Mouse (Mus musculus) monocyte, adult 2 months (primary cell): Measurements from ENCODE around the gene Olfr1225.
"Not testable (repeated sequence)": the region's sequence is repeated elsewhere in the genome, so short reads cannot be mapped to it uniquely, and the experiment has no call there.

Source experiments
- DNase-seq, 2 experiments: peaks; one replicate each; pipeline ENCODE4 v3.0.0; 2022; ENCODE audit warnings: low spot score in 2 of 2, low read depth in 1 of 2

Gene Olfr1225

DNA sequence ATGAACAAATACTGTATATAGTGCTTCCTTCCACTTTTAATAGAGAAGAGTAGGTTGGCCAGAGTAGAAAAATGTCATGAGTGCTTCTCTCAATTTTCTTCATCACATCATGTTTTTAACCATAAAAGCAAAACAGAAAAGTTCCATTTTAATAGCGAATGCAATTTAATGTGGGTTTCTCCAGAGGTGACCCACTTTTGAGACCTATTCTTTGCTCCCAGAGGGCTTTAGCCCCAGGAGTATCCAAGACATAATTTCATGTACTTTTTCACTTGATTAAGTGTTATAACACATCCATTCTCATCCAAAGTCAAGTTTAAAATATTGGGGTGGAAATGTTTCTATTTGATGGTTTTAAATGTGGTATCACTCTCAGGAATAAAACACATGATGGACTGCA lies at the start of gene Olfr1225:
Olfr1225 (minus strand) TSS at position 101 of the 400 bp plus-strand sequence.
- no peak for DNase-seq

GRCm38 (mm10) chr2:89199948-89200347 lies 25.5 kb upstream of the Olfr1225 start, which contains the start of gene Olfr1226:
Olfr1226 (minus strand) TSS chr2:89200048.
- no peak for DNase-seq

DNA sequence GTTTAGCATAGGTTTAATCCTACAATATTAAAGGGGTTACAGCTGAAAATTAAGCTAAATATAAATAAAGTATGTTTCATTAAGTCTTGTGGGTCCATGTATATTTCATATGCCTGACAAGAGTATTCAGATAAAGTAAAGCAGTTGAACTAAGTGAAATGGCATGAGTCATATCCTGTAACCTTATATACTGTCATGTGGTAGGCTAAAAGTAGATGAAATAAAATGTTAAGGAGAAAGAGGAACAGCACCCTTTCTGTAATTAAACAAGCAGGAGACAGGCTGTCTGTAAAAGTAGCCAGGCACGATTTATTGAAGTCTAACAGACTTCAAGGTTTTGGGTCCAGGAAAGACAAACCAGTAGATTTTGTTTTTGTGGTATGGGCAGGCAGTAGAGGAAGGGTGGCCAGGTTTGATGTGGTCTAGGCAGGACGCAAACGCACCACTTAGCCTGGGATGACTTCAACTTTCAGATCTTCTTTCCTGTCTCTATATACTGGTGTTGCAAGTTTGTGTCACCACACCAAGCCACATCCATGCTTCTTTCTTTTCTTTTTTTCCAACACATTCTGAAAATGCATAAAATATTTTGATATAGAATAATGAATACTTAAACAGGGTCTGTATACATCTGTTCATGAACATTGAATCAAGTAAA lies 22.0 kb upstream of the Olfr1225 start:
- DNase-seq, result no peak

DNA sequence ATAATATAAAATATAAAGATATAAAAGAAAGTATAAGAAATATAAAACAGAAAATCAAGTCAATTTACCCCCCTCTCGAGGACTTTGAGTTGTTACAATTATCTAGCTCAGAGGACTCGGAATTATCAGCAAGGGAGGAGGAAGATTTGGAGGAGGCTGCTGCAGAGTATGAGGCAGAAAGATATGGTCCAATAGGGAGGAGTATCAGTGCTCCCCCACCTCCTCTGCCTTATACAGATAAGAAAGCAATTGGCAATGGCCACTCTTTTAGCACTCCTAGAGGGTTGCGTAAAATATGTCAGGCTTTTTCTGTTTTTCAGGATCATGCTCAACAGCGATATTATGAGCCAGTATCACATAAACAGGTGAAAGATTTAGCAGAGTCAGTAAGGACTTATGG lies 9.8 kb downstream of the Olfr1225 start:
- not testable (repeated sequence) for DNase-seq

DNA sequence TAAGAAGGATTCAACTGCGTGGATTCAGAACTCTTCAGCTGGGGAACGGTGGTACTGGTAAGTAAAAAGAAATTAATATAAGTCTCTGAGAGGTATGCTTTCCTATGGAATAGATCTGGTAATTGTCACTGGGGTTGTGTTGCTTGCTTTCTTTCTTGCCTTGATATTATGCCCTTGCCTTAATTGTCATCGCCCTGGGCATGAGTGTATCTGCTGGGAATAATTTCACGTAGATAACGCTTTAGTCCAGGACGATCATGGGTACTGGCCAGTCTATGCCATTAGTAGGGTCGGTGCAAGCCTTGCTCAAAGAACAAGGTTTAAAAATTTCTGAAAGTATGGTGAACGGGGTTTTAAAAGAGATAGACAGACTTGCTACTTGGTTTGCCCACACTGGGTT lies 10.5 kb downstream of the Olfr1225 start, which contains the start of gene Olfr1224-ps1:
Olfr1224-ps1 (minus strand) TSS at position 101 of the 400 bp plus-strand sequence.
- DNase-seq, result not testable (repeated sequence)

DNA sequence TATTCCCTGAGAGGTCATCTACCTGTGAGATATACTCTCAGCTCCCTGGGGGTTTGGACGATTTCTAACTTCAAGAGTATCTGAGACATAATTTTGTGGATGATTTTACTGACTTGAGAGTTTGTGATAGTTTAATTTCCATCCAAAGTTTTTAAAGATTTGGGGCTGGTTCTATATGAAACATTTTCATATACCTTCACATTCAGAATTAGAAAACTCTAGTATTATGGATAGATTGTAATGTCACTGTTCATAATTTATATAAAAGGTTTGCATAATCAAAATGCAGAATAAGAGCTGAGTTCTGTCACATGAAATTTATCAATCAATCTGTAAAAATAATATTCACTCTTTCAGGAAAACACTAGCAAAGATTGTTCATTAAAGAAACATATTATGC lies 23.0 kb downstream of the Olfr1225 start, which contains the start of gene Olfr1223:
Olfr1223 (minus strand) TSS at position 101 of the 400 bp plus-strand sequence.
- no peak for DNase-seq

- no peak for DNase-seq
Measured at GRCm38 (mm10) chr2:89132954-89133353, 41.5 kb downstream of the Olfr1225 start, which contains the start of gene Olfr1222. Olfr1222 (minus strand) TSS chr2:89133054.
